Mouse (Mus musculus): Measurements from ENCODE around the gene Rac2. TPM values are rescaled to one million over a fixed set of nuclear protein-coding genes. Genes with fewer than 3 reads are reported as not detected.

Rac2 gene
- polyA plus RNA-seq, 1 experiment, result 12.7 TPM

- Histone ChIP-seq H3K27me3 (ENCODE audit: control insufficient read depth) (no peaks in the 10 kb centered on the region), H3K9me3 (ENCODE audit: control insufficient read depth, low read length) (no peaks in the 10 kb centered on the region), H3K4me1 (ENCODE audit: control insufficient read depth) (peaks cover 57% of the 10 kb centered on the region), H3K4me3 (replicated peaks) (peak overlapping the region; percentile 64), H3K36me3 (ENCODE audit: control insufficient read depth) (peaks cover 35% of the 10 kb centered on the region)
- no peak for TF ChIP-seq GATA1 (IDR thresholded peaks at IDR 0.05; ENCODE audit: low read length)
- TF ChIP-seq TAL1 (IDR thresholded peaks at IDR 0.05; ENCODE audit: low read length), result no peak
Observed at GRCm38 (mm10) chr15:78572270-78572600, 348 bp downstream of the Rac2 start.

GRCm38 (mm10) chr15:78571554-78572269 is 871 bp downstream of the Rac2 start:
- Histone ChIP-seq H3K36me3 (ENCODE audit: control insufficient read depth) (peaks cover 39% of the 10 kb centered on the region), H3K27me3 (ENCODE audit: control insufficient read depth) (no peaks in the 10 kb centered on the region), H3K4me3 (replicated peaks) (peak overlapping the region; percentile 64), H3K4me1 (ENCODE audit: control insufficient read depth) (peaks cover 60% of the 10 kb centered on the region), H3K9me3 (ENCODE audit: control insufficient read depth, low read length) (no peaks in the 10 kb centered on the region)
- TF ChIP-seq TAL1 (IDR thresholded peaks at IDR 0.05; ENCODE audit: low read length), result peak; percentile 79
- TF ChIP-seq GATA1 (IDR thresholded peaks at IDR 0.05; ENCODE audit: low read length), result peak; percentile 35

GRCm38 (mm10) chr15:78570170-78570569 is 2.4 kb downstream of the Rac2 start:
- Histone ChIP-seq H3K36me3 (ENCODE audit: control insufficient read depth) (peaks cover 52% of the 10 kb centered on the region), H3K27me3 (ENCODE audit: control insufficient read depth) (no peaks in the 10 kb centered on the region), H3K4me1 (ENCODE audit: control insufficient read depth) (peaks cover 72% of the 10 kb centered on the region), H3K4me3 (replicated peaks) (no peak overlapping the region), H3K9me3 (ENCODE audit: control insufficient read depth, low read length) (no peaks in the 10 kb centered on the region)
- TF ChIP-seq GATA1 (IDR thresholded peaks at IDR 0.05; ENCODE audit: low read length), result no peak
- TF ChIP-seq TAL1 (IDR thresholded peaks at IDR 0.05; ENCODE audit: low read length), result no peak

GRCm38 (mm10) chr15:78567608-78568120 is 4.9 kb downstream of the Rac2 start:
- no peak overlapping the region for H3K4me3 ChIP-seq (replicated peaks)
- no peaks in the 10 kb centered on the region for H3K27me3 ChIP-seq (ENCODE audit: control insufficient read depth)
- TF ChIP-seq GATA1 (IDR thresholded peaks at IDR 0.05; ENCODE audit: low read length), result no peak
- H3K4me1 ChIP-seq (ENCODE audit: control insufficient read depth), result peaks cover 85% of the 10 kb centered on the region
- peaks cover 75% of the 10 kb centered on the region for H3K36me3 ChIP-seq (ENCODE audit: control insufficient read depth)
- no peaks in the 10 kb centered on the region for H3K9me3 ChIP-seq (ENCODE audit: control insufficient read depth, low read length)

- H3K36me3 ChIP-seq (ENCODE audit: control insufficient read depth), result peaks cover 82% of the 10 kb centered on the region
- H3K4me3 ChIP-seq (replicated peaks), result no peak overlapping the region
- no peaks in the 10 kb centered on the region for H3K9me3 ChIP-seq (ENCODE audit: control insufficient read depth, low read length)
- H3K4me1 ChIP-seq (ENCODE audit: control insufficient read depth), result peaks cover 58% of the 10 kb centered on the region
- TF ChIP-seq TAL1 (IDR thresholded peaks at IDR 0.05; ENCODE audit: low read length) (no peak), GATA1 (IDR thresholded peaks at IDR 0.05; ENCODE audit: low read length) (no peak)
- H3K27me3 ChIP-seq (ENCODE audit: control insufficient read depth), result no peaks in the 10 kb centered on the region
Observed at GRCm38 (mm10) chr15:78564764-78565435, 7.7 kb downstream of the Rac2 start.

- Histone ChIP-seq H3K36me3 (ENCODE audit: control insufficient read depth) (peaks cover 72% of the 10 kb centered on the region), H3K4me3 (replicated peaks) (peak overlapping the region; percentile 5), H3K27me3 (ENCODE audit: control insufficient read depth) (no peaks in the 10 kb centered on the region), H3K9me3 (ENCODE audit: control insufficient read depth, low read length) (no peaks in the 10 kb centered on the region), H3K4me1 (ENCODE audit: control insufficient read depth) (peaks cover 49% of the 10 kb centered on the region)
- TF ChIP-seq GATA1 (IDR thresholded peaks at IDR 0.05; ENCODE audit: low read length) (no peak), TAL1 (IDR thresholded peaks at IDR 0.05; ENCODE audit: low read length) (no peak)
Observed at GRCm38 (mm10) chr15:78563937-78564336, 8.6 kb downstream of the Rac2 start.

- Histone ChIP-seq H3K4me3 (replicated peaks) (no peak overlapping the region), H3K4me1 (ENCODE audit: control insufficient read depth) (peaks cover 46% of the 10 kb centered on the region), H3K9me3 (ENCODE audit: control insufficient read depth, low read length) (no peaks in the 10 kb centered on the region), H3K27me3 (ENCODE audit: control insufficient read depth) (no peaks in the 10 kb centered on the region), H3K36me3 (ENCODE audit: control insufficient read depth) (peaks cover 66% of the 10 kb centered on the region)
- TF ChIP-seq TAL1 (IDR thresholded peaks at IDR 0.05; ENCODE audit: low read length) (no peak), GATA1 (IDR thresholded peaks at IDR 0.05; ENCODE audit: low read length) (no peak)
Observed at GRCm38 (mm10) chr15:78563344-78563743, 9.2 kb downstream of the Rac2 start.

GRCm38 (mm10) chr15:78559141-78559979 is 13.2 kb downstream of the Rac2 start:
- Histone ChIP-seq H3K36me3 (ENCODE audit: control insufficient read depth) (peaks cover 32% of the 10 kb centered on the region), H3K4me1 (ENCODE audit: control insufficient read depth) (peaks cover 12% of the 10 kb centered on the region), H3K4me3 (replicated peaks) (no peak overlapping the region), H3K27me3 (ENCODE audit: control insufficient read depth) (no peaks in the 10 kb centered on the region), H3K9me3 (ENCODE audit: control insufficient read depth, low read length) (no peaks in the 10 kb centered on the region)
- TF ChIP-seq TAL1 (IDR thresholded peaks at IDR 0.05; ENCODE audit: low read length), result no peak
- TF ChIP-seq GATA1 (IDR thresholded peaks at IDR 0.05; ENCODE audit: low read length), result no peak

Measured in erythroblast, embryonic 14.5 days (primary cell).